Mouse (Mus musculus) thymus, postnatal 25 days (tissue): ENCODE results near the gene Mcpt9.
"Not testable (repeated sequence)": the region's sequence is repeated elsewhere in the genome, so short reads cannot be mapped to it uniquely, and the experiment has no call there.

ENCODE experiments used
- DNase-seq: peaks from one replicate; pipeline ENCODE4 v3.0.0; 2022

Mcpt9 gene

GRCm38 (mm10) chr14:56030395-56030794 lies at the start of gene Mcpt9:
Gene Mcpt9, minus strand, starts transcription at chr14:56030495.
- DNase-seq = not testable (repeated sequence)

- DNase-seq = not testable (repeated sequence)
Observed at GRCm38 (mm10) chr14:56062213-56062612, 31.9 kb upstream of the Mcpt9 start, which contains the start of gene Mcpt4. Gene Mcpt4, minus strand, starts transcription at chr14:56062313.

- DNase-seq = no peak
Observed at GRCm38 (mm10) chr14:56057722-56058121, 27.4 kb upstream of the Mcpt9 start.

GRCm38 (mm10) chr14:56055408-56055807 lies 25.1 kb upstream of the Mcpt9 start:
- no peak for DNase-seq

- not testable (repeated sequence) for DNase-seq
Observed at GRCm38 (mm10) chr14:56041792-56042191, 11.5 kb upstream of the Mcpt9 start, which contains the start of gene Mcpt2. Gene Mcpt2, plus strand, starts transcription at chr14:56042041.

- DNase-seq = no peak
Observed at GRCm38 (mm10) chr14:56034433-56034832, 4.1 kb upstream of the Mcpt9 start.

GRCm38 (mm10) chr14:56021305-56021704 lies 9.0 kb downstream of the Mcpt9 start:
- not testable (repeated sequence) for DNase-seq

GRCm38 (mm10) chr14:56019446-56019845 lies 10.8 kb downstream of the Mcpt9 start:
- no peak for DNase-seq

- not testable (repeated sequence) for DNase-seq
Observed at GRCm38 (mm10) chr14:56017671-56018070, 12.6 kb downstream of the Mcpt9 start, which contains the start of gene Mcpt1. Gene Mcpt1, plus strand, starts transcription at chr14:56017971.

GRCm38 (mm10) chr14:56013924-56014323 lies 16.4 kb downstream of the Mcpt9 start:
- no peak for DNase-seq

- no peak for DNase-seq
Observed at GRCm38 (mm10) chr14:56013147-56013546, 17.1 kb downstream of the Mcpt9 start.

- DNase-seq = not testable (repeated sequence)
Observed at GRCm38 (mm10) chr14:55987464-55987863, 42.8 kb downstream of the Mcpt9 start.
